Mouse (Mus musculus) testis, adult 2 months (tissue): ENCODE data around the gene Map3k14. TPM values are rescaled to one million over a fixed set of nuclear protein-coding genes. Genes with fewer than 3 reads are reported as not detected.
A peak's percentile ranks its signal among the peaks of the same experiment; 100 is the strongest.

Experiments
- H3K27ac ChIP-seq: fragments of 200-500 bp; 2 replicates; pipeline ENCODE4 v1.5.1; 2012; ENCODE audit warnings: low read depth, low read length; ENCODE audit not compliant: control insufficient read depth, insufficient read depth
- H3K27me3 ChIP-seq: fragments of 200-500 bp; 2 replicates; pipeline ENCODE4 v1.6.1; 2012; ENCODE audit warnings: mild to moderate bottlenecking, low read length, moderate library complexity; ENCODE audit not compliant: control insufficient read depth, insufficient read depth
- H3K36me3 ChIP-seq: fragments of 200-500 bp; 2 replicates; pipeline ENCODE4 v1.6.1; 2012; ENCODE audit warnings: mild to moderate bottlenecking, low read length; ENCODE audit not compliant: control insufficient read depth, insufficient read depth
- H3K4me1 ChIP-seq: fragments of 200-500 bp; 2 replicates; pipeline ENCODE4 v1.6.1; 2012; ENCODE audit warnings: low read length; ENCODE audit not compliant: control insufficient read depth, insufficient read depth
- H3K4me3 ChIP-seq: fragments of 200-500 bp; 2 replicates; pipeline ENCODE4 v1.5.1; 2012; ENCODE audit warnings: low read depth, mild to moderate bottlenecking, low read length, moderate library complexity, mixed read lengths; ENCODE audit not compliant: control insufficient read depth
- CTCF ChIP-seq: fragments of 200-500 bp; IDR thresholded peaks from 2 replicates; pipeline ENCODE4 v1.5.1; 2012; ENCODE audit warnings: low read depth, mild to moderate bottlenecking, inconsistent platforms, low read length, moderate library complexity; ENCODE audit not compliant: control insufficient read depth, insufficient read depth, insufficient replicate concordance
- POLR2A ChIP-seq: fragments of 200-500 bp; IDR thresholded peaks from 2 replicates; pipeline ENCODE4 v1.6.1; 2012; ENCODE audit warnings: low read depth, mild to moderate bottlenecking, inconsistent platforms, low read length, moderate library complexity; ENCODE audit not compliant: control insufficient read depth
- polyA plus RNA-seq: library from polyadenylated mRNA; depleted of rRNA; stranded (reverse); fragments of >200 nt; gene quantifications from 2 replicates; pipeline ENCODE4 v1.2.3, GENCODE M21; 2012; rRNA removed

The Map3k14 gene
- polyA plus RNA-seq, result 2.4 and 5.2 TPM in 2 replicates

DNA sequence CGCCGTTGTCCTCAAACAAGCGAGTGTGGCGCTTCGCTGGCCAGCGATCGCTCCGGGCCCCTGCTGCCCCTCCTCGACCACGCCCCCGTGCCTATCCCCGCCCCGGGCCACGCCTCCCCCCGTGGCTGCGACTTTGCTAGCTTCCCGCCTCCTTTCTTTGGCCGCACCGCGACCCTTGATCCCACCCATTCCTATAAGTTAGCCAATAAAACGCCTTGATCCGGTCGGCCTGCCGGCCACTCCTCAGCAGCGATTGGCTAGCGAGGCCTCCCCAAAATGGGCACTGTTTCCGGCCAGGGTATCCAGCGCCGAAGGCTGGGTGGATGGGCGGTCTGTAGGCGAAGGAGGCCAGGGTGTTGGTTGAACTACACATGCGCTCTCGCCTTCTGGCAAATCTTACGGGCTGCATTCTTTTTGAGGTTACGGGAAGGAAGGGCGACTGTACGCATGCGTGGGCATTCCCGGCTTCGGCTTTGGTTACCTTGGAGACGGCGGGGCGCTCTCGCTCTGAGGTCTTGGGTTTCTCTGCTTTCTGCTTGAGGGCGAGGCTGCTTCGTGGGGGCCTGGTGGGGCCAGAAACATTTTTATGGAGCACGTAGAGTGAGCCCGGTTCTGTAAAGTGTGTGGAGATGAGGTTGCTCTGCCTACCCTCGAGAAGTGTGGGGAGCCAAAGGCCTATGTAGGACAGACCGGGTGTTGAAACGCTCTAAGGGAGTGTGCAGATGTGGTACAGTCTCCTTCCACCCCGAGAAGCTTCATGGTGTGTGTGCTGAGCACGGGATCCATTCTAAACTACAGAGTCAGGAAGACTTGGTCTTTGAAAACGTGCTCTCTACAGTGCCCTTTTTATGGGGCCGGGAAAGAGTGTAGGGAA lies at the start of gene Map3k14:
Gene Map3k14 (minus strand): TSS at position 127 of the 874 bp plus-strand sequence.
- Histone ChIP-seq H3K4me3 (peak within 1 kb of the TSS; percentile 81), H3K27me3 (no peaks in the 10 kb centered on the region), H3K36me3 (no peaks in the 10 kb centered on the region), H3K4me1 (peaks cover 9% of the 10 kb centered on the region), H3K27ac (peak within 1 kb of the TSS; percentile 83)
- TF ChIP-seq POLR2A (peak; percentile 68), CTCF (no peak)

GRCm38 (mm10) chr11:103315379-103315778 lies 48.1 kb upstream of the Map3k14 start:
- Histone ChIP-seq H3K27me3 (no peaks in the 10 kb centered on the region), H3K27ac (no peak overlapping the region), H3K4me1 (peaks cover 5% of the 10 kb centered on the region), H3K4me3 (no peak overlapping the region), H3K36me3 (no peaks in the 10 kb centered on the region)
- TF ChIP-seq POLR2A (no peak), CTCF (no peak)

GRCm38 (mm10) chr11:103314736-103315374 lies 47.6 kb upstream of the Map3k14 start:
- no peaks in the 10 kb centered on the region for H3K27me3 ChIP-seq
- no peaks in the 10 kb centered on the region for H3K36me3 ChIP-seq
- no peak overlapping the region for H3K27ac ChIP-seq
- no peak for TF ChIP-seq CTCF
- no peak for TF ChIP-seq POLR2A
- peaks cover 5% of the 10 kb centered on the region for H3K4me1 ChIP-seq
- no peak overlapping the region for H3K4me3 ChIP-seq

GRCm38 (mm10) chr11:103313542-103313941 lies 46.3 kb upstream of the Map3k14 start:
- H3K27me3 ChIP-seq, result no peaks in the 10 kb centered on the region
- peaks cover 5% of the 10 kb centered on the region for H3K4me1 ChIP-seq
- no peaks in the 10 kb centered on the region for H3K36me3 ChIP-seq
- TF ChIP-seq POLR2A, result no peak
- no peak for TF ChIP-seq CTCF
- no peak overlapping the region for H3K27ac ChIP-seq
- H3K4me3 ChIP-seq, result no peak overlapping the region

DNA sequence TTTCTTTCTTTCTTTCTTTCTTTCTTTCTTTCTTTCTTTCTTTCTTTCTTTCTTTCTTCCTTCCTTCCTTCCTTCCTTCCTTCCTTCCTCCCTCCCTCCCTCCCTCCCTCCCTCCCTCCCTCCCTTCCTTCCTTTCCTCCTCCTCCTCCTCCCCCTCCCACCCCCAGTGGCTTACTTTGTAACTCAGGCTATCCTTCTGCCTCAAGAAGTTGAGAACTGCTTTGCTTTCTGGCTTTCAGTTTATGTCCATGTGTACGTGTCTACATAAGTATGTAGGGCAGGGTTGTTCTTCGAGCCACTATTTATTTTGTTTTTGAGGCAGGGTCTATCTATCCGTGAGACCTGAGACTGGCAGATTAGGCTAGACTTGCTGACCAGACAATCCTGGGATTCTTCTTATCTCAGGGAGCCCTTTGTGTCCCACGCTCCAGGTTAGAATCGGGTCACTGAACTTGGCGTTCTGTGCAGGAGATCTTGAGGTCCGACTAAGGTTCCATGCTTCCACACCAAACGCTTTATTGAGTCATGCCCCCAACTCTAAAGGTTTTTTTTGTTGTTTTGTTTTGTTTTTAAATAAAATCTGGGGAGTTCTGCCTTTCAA lies 45.5 kb upstream of the Map3k14 start:
- Histone ChIP-seq H3K27me3 (no peaks in the 10 kb centered on the region), H3K27ac (no peak overlapping the region), H3K4me3 (no peak overlapping the region), H3K4me1 (peaks cover 5% of the 10 kb centered on the region), H3K36me3 (no peaks in the 10 kb centered on the region)
- TF ChIP-seq CTCF (no peak), POLR2A (no peak)

DNA sequence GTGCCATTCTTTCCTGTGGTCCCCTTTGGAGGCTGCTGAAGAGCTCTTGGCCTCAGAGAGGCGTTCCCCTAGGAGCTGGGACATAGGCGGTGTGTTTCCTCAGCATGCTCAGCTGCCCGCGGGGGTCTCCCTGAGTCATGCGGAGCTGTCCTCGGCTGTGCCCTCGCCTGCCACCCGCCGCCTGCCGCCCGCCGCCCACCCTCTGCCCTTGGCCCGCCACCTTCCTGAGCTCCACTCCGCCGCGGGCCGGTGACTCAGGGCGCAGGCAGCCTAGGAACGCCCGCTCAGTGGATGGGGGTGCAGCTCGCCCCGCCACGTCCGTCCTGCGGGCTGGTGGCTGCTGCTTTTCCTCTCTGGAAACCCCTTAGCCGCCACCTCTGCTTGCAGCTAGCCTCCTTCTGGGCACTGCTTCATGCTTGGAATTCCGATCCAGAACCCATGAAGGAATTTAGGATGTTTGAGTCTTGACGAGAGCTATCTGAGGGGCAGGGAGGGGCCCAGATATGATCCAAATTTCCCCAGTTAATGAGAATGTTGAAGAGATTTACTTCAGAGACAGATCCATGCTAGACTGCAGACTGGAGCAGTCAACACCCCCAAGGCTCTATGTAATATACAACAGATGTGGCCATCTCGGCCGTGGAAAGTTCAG lies 44.8 kb upstream of the Map3k14 start:
- TF ChIP-seq CTCF, result no peak
- Histone ChIP-seq H3K27ac (peak overlapping the region; percentile 55; the same call in 1 of the 2 replicates), H3K4me1 (peaks cover 5% of the 10 kb centered on the region)

GRCm38 (mm10) chr11:103309956-103310574 lies 42.8 kb upstream of the Map3k14 start:
- H3K36me3 ChIP-seq, result no peaks in the 10 kb centered on the region
- peaks cover 5% of the 10 kb centered on the region for H3K4me1 ChIP-seq
- H3K4me3 ChIP-seq, result no peak overlapping the region
- TF ChIP-seq POLR2A, result no peak
- no peak for TF ChIP-seq CTCF
- no peak overlapping the region for H3K27ac ChIP-seq
- no peaks in the 10 kb centered on the region for H3K27me3 ChIP-seq

More for the DNA sequence above, 44.8 kb upstream of the Map3k14 start:
- Histone ChIP-seq H3K4me3 (peak overlapping the region; percentile 53), H3K27me3 (no peaks in the 10 kb centered on the region), H3K36me3 (no peaks in the 10 kb centered on the region)
